Mouse (Mus musculus) testis, postnatal 10 days (tissue): ENCODE measurements around the gene Hnrnpc.
"Not testable (repeated sequence)": the region's sequence is repeated elsewhere in the genome, so short reads cannot be mapped to it uniquely, and the experiment has no call there.

Experiments
- DNase-seq: peaks from one replicate; pipeline ENCODE4 v3.0.0; 2021; ENCODE audit warnings: low spot score

The Hnrnpc gene

GRCm38 (mm10) chr14:52103474-52103855 is 363 bp downstream of the Hnrnpc start:
- peak; percentile 80 for DNase-seq

- no peak for DNase-seq
Measured at GRCm38 (mm10) chr14:52101285-52102157, 2.3 kb downstream of the Hnrnpc start.

GRCm38 (mm10) chr14:52100170-52100960 is 3.5 kb downstream of the Hnrnpc start:
- DNase-seq: no peak

- DNase-seq: no peak
Measured at GRCm38 (mm10) chr14:52099563-52099962, 4.3 kb downstream of the Hnrnpc start.

GRCm38 (mm10) chr14:52098387-52098786 is 5.4 kb downstream of the Hnrnpc start:
- DNase-seq: not testable (repeated sequence)

GRCm38 (mm10) chr14:52097191-52097590 is 6.6 kb downstream of the Hnrnpc start:
- not testable (repeated sequence) for DNase-seq

GRCm38 (mm10) chr14:52094533-52094932 is 9.3 kb downstream of the Hnrnpc start:
- DNase-seq: no peak

- no peak for DNase-seq
Measured at GRCm38 (mm10) chr14:52083083-52083482, 20.7 kb downstream of the Hnrnpc start.

- DNase-seq: no peak
Measured at GRCm38 (mm10) chr14:52071599-52072137, 32.2 kb downstream of the Hnrnpc start.

GRCm38 (mm10) chr14:52066135-52066534 is 37.7 kb downstream of the Hnrnpc start:
- no peak for DNase-seq

GRCm38 (mm10) chr14:52061798-52062197 is 42.0 kb downstream of the Hnrnpc start:
- no peak for DNase-seq

- no peak for DNase-seq
Measured at GRCm38 (mm10) chr14:52060800-52061199, 43.0 kb downstream of the Hnrnpc start.

- no peak for DNase-seq
Measured at GRCm38 (mm10) chr14:52059982-52060381, 43.8 kb downstream of the Hnrnpc start.

- not testable (repeated sequence) for DNase-seq
Measured at GRCm38 (mm10) chr14:52052720-52053119, 51.1 kb downstream of the Hnrnpc start.

GRCm38 (mm10) chr14:52045966-52046565 is 57.8 kb downstream of the Hnrnpc start:
- no peak for DNase-seq

- peak; percentile 65 for DNase-seq
Measured at GRCm38 (mm10) chr14:52044901-52045678, 58.7 kb downstream of the Hnrnpc start.

- no peak for DNase-seq
Measured at GRCm38 (mm10) chr14:52043446-52043845, 60.4 kb downstream of the Hnrnpc start.

- DNase-seq: not testable (repeated sequence)
Measured at GRCm38 (mm10) chr14:52042359-52042758, 61.5 kb downstream of the Hnrnpc start, which contains the start of gene Olfr221. TSS of gene Olfr221 (minus strand) at chr14:52042459.

GRCm38 (mm10) chr14:52039332-52039731 is 64.5 kb downstream of the Hnrnpc start:
- DNase-seq: no peak

GRCm38 (mm10) chr14:52035926-52036325 is 67.9 kb downstream of the Hnrnpc start:
- no peak for DNase-seq

GRCm38 (mm10) chr14:52026342-52026741 is 77.5 kb downstream of the Hnrnpc start:
- DNase-seq: no peak
